Mouse (Mus musculus): ENCODE results near the gene Tnfaip6.

- TF ChIP-seq POLR2A (IDR thresholded peaks at IDR 0.05; ENCODE audit: low read depth, low read length) (no peak), CTCF (conservative IDR thresholded peaks at IDR 0.05; ENCODE audit: insufficient read depth, insufficient read length, low read depth, low read length) (no peak)
Measured at GRCm38 (mm10) chr2:52006380-52006779, 31.4 kb upstream of the Tnfaip6 start.
